Mouse (Mus musculus) thymus, postnatal 10 days (tissue): ENCODE data around the gene Ephb1.

Experiments
- DNase-seq, 2 experiments: peaks; one replicate each; pipeline ENCODE4 v3.0.0; 2021; ENCODE audit warnings: low spot score in 2 of 2

Gene Ephb1

DNA sequence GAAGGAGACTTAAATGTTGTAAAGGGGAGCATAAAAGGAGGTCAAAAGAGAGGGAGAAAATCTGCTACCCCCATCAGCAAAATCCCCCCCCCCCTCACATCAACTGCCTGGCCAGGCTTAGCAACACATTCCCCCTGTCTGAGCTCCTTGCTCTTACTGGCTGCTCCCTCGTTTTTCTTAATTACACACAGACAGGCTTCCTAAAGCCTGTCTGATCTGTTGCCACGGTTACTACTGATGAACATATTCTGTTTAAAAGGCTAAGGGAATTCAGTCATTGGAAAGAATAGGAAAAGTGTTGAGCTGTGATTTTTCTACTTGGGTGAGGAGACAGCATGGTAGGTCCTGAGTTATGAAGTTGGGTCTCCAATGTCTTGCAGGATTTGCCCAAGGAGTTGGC is 308.6 kb downstream of the Ephb1 start:
- DNase-seq: no peak

DNA sequence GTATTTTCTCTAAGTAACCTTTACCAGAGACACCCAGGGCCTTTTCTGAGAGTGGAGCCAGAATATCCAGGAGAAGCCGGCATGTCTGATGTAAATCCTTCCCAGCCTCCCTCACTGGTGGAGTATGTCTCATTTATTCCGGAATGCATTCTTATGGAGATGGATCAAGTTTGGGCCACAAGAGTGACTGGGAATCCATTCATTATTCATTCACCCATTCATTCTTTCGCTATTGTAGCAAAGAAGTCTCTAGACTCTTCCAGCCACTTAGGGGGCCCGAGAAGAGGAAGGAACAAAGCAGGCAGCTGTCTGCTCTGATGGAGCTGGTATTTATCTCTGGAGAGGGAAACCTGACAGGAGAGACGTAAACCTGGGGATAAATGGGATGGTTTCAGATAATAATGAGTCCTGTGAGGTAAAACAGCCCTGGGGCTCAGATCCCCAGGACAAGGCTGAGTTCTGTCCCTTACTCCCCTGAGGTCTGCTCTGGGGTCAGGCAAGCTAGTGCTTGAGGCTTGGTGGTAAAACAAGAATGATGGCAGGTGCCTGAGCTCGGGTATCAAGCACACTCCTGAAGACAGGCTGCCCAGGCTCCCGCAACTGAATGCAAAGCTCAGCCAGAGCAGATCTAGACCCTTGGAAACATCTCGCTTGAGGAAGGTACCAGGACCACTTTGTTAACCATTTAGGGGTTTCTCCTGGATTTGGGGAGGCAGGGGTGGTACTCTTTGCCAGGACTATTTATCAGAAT is 309.2 kb downstream of the Ephb1 start:
- DNase-seq: no peak

DNA sequence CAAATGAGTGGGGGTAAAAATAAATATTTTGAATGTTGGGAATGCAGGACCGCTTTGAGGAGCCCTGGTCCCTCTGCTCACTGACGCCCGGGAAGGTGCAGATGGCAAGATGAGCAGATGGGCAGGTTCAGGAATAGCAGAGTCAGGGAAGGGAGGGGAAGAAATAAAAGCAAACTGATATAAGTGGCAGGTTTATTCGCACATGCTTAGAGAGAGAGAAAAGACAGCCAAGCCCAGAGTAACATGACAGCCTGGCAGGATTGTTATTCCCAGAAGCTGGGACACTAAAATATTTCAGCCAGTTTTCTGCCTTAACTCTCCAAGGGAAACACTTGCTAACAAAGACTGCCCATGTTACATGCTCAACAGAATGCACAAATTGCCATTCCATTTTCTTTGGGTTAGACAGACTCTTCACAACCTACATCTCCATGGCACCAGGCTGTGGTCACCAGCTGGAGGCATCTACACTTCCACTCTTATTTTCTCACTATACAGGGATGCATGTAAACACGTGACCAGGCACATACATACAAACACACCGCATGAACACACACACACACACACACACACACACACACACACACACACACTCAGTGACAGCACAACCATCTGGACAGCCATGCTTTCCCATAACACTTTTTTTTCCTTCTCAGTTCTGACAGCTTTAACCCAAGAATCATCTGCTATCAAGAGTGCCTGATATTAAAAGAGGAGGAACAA is 315.3 kb downstream of the Ephb1 start:
- no peak for DNase-seq

DNA sequence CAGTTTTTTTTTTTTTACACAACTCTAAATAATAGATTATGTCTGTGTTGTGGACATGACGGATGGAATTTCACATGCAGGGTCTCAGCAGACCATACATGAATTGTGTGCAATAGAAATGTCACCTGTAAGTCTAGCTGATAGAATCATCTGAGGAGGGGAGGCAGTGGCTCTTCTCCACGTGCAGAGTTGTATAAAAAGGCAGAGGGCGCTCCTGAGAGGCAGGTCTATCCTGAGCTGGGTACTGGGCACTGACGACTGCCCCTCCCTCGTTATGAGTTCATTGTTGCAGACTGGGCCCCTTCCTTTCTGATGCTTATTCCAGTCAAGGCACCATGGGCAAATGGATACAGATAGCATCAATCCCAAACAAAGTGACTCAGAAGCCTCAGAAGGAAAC is 318.4 kb downstream of the Ephb1 start:
- no peak for DNase-seq

DNA sequence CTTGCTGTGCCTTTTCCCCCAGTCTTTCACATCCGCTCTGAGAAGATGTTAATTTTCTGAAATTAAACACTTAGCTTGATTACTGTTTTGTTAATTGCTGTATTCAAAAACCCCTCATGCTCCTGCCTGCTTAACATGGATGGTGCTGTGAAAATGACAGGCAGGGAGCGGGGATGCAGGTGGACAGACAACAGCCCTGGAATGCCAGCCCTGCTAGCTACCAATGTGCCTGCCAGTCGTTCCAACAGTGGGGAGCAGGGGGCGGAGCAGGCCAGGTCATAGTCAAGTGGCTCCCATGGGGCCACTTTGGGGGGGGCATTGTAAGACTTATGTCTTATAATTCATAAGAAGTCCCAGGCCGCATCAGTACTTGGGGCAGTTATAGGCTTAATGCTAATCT is 321.3 kb downstream of the Ephb1 start:
- no peak for DNase-seq

DNA sequence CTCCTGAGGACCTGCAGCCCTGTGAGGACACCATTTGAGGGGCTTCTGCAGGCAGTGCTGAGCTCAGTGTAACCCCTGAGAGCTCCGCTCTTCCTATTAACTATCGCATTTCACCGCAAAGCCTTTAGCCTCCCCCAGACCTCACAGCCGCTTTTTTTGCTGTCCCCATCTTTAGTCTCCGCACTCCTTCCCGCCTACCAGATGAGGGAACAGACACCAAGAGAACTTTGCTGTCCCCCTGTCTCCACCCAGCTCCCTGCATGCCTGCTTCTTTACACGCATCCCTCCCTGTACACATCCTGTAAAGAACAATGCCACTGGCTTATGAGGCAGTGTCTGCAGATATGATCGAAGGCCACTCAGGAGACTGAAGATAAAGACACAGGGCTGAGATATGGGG is 322.1 kb downstream of the Ephb1 start:
- DNase-seq: no peak

DNA sequence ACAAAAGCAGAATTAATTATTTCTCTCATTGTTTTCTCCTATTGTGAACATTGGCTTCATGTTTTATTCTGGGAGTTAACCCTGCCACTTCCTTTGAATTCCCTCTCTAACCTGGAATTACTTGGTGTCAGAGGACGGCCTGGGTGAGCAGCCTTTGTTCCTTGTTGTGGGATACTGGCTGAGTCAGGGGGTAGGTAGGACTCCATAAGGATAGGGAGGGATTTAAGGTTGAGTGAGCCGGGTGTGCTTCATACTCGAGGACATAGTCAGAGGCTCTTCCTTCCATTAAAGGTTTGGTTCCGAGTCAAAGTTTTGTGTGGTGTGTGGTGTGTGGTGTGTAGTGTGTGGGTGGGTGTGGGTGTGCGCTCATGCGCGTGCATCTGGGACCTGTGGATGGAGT is 324.8 kb downstream of the Ephb1 start:
- no peak for DNase-seq

DNA sequence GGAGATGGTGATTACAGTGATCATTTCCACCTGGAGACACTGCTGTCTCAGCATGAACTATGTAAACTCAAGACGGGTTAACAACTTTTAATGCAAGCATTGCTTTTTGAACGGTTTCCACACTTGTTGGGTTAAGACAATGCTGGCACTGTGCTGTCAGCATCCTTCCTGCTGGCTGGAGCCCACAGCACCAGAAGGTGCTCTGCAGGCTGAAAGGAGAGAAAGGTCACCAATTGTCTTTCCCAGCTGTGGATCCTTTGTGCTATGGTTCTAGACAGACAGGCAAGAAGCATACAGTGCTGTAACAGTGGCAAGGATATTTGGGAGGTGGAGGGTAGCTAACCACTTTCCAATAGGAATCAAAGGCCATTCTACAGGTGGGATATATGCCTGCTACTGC is 328.4 kb downstream of the Ephb1 start:
- no peak for DNase-seq

DNA sequence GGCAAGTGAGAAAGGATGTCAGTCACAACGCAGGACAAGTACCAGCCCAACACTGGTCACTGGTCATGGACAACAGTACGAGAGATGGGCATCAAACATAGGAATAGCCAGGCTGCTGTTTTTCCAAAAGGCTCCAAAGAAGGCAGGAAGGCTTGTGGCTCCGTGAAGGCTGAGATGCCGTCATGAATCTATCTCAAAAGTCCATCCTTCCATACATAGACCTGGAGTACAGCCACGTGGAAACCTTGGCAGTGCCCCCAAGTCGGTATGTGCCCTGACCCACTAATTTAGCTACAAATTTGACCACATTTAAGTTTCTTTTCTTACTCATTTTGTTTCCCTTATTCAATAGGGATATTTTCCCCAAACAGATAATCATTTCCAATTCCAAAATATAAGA is 329.4 kb downstream of the Ephb1 start:
- DNase-seq: no peak

DNA sequence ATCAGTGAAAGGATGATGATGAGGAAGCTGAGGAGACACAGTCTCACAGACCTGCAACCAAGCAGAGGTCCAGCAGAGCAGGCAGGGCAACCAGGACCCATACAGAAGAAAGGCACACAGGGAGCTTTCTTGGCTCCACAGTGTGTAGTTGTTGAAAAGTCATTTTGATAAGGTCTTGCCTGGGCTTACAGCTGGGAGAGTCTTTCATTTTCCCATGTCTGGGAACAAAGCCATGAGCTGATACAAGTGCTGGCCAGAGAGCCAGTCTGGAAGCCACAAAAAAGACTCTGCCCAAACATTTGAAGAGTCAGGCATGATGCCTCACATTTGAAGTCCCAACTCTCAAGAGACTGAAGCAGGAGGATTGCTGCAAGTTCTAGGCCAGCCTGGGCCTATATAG is 339.0 kb downstream of the Ephb1 start:
- DNase-seq: no peak

DNA sequence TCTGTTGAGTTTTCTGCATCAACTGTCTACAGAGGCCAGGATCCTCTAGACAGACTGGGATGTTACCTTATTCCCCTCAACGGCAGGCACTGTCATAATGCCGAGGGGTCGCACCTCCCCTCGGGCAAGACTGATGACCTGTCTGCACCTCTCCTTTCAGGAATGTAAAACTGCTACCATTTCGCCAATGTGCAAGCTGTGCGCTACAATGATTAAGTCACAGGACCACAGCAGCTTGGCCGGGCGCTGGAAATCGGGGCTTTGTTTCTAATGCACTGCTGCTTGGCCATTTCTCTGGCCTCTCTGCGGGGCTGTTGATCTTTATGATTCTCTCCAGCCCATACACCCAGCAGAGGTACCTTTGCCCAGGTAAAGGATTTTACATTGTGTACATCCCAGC is 346.8 kb downstream of the Ephb1 start:
- DNase-seq: no peak

DNA sequence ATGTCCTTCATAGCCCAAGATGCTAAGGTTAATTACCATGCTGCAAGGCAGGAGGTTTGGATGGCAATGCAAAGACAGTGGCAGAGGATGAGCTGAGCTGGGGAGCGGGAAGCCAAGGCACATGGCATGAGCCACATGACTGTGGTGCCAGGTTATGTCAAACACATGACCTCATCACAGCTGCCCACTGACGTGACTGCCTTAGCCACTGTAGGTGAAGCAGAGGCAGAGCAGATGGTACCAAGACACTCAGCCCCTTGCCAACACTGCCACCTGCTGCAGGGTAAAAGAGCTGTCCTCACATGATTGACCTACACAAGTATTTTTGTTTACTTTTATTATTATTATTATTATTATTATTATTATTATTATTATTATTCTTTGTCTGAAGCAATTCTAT is 348.0 kb downstream of the Ephb1 start:
- no peak for DNase-seq

DNA sequence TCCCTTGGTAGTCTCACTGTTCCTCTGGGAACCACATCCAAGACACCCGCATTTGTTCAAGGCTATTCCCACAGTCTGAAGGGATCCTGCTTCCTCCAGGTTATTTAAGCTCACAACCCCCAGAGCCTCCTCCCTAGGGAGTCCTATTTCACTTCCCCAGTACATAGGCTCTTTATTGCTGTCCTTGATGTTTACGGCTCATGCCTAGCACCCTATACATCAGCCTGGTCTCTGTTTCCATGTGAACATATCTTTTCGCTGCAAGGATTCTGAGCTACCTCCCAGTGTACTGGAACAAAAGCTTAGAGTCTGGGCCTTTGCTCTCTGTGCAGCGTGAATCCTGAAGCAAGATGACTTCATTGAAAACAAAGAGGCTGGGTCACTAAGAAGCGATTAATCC is 351.6 kb downstream of the Ephb1 start:
- no peak for DNase-seq

DNA sequence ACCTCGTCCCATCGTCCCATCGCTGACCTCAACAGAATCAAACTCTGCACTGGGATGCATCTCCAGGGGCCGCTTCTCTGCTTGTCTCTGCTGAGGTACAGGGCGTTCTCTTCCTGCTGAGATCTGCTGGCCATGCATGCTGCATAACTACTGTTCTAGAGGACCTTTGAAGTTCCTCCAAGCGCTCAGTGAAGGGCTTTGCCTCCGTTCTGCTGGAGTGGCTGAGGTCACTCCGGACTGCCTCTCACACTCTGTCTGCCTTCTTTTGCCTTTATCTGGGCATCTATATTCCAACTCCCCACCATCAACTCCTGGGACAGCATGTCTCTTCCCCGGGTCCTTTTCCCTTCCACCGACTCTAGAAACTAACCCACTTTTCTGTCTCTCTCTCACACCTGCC is 352.3 kb downstream of the Ephb1 start:
- DNase-seq: no peak

DNA sequence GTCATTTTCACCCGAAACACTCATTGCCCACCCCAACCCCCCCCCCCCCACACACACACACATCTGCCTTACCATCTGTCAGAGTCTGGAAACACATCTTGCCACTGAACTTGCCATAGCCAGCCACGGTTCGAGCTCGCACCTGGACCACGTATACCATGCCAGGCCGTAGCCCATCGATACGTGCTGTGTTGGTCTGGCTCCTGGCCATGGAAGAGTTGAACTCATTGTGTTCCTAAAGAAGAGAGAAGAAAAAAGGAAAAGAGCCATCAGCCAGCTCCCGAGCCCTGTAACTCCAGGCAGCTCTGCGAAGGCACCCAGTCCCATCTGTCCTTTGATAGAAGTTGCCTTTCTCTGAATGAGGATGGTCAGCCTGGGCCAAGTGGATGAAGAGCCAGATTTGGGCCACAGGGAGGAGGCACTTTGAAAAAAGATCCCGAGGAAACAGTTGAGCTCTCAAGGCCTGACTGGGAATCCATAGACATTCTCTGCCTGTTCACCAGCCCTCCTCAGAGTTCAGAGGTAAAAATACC is 352.8 kb downstream of the Ephb1 start:
- no peak for DNase-seq

DNA sequence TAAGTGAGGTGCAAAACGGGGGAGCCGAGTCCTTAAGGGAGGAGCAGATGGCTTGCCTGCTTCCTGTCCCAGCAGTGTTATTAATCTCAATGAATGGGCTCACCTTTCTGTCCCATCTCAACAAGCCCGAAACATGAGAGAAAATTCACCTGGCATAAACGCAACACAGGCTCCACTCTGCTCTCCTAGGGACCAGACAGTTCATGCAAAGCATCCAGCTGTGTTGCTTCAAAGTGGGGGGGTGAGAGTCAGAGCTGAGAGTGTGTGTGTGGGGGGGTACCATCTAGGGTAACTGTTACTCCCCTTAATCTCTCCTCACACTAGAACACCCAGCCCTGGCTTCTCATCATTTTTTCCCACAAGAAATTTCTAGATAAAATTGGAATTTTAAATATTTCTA is 354.8 kb downstream of the Ephb1 start:
- DNase-seq: no peak

DNA sequence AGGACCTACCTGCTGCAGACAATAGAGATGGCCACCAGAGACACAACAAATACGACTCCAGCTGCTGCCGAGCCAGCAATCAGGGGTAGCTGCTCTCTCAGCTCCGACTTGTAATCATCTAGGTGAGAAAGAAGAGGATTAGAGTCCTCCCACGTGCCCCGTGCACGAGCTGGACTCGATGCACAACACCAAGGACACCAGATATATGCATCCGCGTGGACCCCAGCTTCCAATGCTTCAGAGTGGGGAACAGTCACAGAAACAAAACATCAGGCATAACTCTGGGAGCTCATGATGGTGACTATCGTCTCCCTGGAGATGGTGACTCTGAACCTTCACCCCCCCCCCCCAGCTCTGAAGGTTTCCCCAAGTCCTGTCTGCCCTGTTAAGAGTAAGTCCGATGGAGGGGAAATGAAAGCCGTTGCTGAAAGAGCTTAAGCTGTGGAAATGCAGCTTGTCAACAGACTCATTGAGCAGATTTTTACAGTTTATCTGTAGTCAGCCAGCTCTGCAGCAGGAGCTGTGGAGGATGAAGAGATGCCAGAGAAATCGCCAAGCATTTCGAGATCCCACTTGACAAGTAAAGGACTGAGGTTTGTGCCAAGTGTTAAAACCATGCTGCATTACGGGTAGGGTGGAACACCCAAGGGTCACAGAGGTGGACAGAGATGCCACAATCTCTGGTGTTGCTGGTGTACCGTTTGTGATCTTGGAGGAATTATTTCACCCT is 357.6 kb downstream of the Ephb1 start:
- DNase-seq: no peak

DNA sequence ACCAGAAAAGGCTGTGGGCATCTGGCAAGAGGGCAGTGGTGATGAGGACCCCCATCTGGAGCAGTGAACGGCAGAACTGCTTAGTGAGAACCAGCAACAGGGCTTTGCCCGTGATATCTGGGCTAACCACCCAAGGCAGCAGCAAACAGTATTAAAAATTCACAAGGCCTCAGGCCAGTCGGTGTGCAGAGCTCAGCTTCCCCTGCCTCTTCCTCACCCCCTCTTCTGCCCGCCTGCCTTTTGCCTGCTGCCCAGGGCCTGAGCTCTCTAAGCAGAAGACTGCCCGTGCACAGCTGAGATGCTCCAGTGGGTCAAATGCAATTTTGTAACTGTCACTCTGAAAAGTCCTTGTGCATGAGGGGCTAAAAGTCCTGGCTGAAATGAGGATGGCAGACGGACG is 358.3 kb downstream of the Ephb1 start:
- DNase-seq: no peak

DNA sequence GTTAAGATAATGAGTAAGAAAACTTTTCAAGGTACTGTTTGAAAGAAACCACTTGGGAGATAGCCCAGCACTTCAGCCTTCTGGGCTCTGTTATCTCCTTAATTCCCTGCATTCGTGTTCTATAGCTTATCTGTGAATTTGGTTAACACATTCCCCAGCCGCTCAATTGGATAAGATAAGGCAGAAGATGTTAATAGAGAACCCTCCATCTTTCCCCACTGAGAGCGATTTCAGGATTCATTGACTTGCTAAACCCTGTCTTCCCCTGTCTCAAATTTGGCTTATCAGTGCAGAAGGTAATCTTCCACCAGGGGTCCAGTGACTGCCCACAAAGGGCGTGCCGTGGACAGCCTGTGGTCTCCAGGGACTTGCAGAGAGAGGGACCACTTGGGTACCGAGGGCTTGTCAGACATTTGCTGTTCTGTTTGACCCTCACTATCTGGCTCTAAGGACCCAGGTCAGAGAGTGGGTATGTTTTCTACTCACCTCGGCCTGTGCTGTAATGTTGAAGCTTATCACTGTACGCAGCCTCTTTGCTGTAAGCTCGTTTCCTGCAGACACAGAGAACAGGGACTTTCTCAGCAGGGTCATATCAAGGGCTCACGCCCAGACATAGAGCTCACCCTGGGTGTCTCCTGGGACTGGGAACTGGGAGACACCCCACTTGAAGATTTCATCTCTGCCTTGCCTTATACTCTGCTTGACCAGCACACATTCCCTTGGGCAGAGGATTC is 358.9 kb downstream of the Ephb1 start:
- DNase-seq: no peak

DNA sequence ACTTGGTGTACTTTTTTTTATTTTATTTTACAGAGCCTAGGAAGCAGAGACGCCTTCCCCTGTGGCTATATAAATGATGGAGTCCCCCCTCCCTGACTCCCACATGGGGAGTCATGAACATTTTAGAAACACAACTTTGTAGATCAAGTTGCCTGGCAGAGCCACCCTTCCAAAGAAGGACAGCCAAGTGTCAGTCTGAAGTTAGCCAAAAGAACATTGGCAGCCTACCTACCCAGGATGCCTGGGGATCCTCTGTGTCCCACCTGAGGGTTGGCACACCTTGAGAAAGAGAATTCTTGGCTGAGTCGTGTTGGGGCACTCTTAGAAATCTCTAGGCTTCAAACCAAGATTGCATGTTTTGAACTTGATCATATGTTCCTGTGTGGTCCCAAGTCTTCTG is 360.4 kb downstream of the Ephb1 start:
- no peak for DNase-seq

DNA sequence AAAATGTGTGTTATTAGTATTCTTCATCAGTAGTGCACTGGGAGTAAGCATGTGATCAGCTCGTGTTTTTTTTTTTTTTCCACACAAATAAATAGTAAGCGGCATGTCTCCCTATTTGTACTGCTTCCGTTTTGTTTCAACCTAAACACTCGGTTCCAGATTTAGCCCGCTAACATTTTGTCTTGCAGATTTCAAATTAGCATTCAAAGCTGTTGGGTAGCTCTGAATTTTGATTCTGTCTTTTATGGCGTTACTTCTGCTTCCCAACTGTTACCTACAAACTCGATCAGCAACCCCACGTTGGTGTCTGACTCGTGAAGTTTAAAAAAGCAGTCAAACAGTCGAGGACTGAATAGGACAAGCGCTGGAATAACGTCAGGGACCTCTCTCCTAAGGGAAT is 363.7 kb downstream of the Ephb1 start:
- no peak for DNase-seq

DNA sequence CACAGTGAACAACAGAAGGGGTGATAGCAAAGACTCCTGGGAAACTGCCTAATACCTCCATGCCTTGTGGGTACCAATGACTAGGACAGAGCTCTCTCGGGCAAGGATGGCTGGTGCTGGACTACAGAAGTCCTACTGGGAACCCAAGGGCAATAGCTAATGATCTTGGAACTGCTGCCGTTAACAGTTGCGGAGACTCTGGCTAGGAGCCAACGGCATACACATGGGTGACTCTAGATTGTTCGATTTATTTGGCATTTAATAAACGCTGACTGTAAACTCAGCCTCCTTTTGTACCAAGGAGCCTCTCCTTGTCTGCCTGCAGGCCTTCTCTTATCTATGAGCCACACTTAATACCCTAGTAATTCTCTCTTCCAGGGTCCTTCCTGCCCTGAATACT is 364.5 kb downstream of the Ephb1 start:
- no peak for DNase-seq
